Mouse (Mus musculus) heart, postnatal 0 days (tissue): Measurements from ENCODE around the gene Igfbp6.

Source experiments
- CTCF ChIP-seq: IDR thresholded peaks from 2 replicates; pipeline ENCODE4 v1.5.1; 2016; ENCODE audit warnings: antibody characterized with exemption, control low read depth, low read depth
- EP300 ChIP-seq: IDR thresholded peaks from 2 replicates; pipeline ENCODE4 v1.6.1; 2016; ENCODE audit warnings: antibody characterized with exemption, low read depth

DNA sequence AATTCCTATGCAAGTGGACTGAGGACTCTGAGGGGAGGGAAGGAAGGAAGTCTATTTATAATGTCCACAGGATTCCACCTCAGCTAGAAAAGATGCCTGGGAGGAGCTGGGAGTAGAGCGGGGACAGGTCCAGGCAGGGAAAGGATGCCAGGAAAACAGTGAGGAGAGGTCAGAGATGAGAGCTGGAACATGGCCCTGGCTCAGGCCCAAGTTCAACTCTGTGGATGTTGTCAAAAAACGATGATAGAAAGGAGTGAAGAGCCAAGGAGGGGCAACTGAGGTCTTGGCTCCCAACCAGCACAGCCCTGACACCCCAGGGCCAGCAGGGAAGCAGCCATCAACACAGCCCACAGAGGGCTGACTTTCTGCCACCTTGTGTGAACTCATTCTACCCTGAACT lies 17.9 kb upstream of the Igfbp6 start:
- TF ChIP-seq CTCF (no peak), EP300 (no peak)
